Mouse (Mus musculus): ENCODE data around the gene Cfap300.

The Cfap300 gene

DNA sequence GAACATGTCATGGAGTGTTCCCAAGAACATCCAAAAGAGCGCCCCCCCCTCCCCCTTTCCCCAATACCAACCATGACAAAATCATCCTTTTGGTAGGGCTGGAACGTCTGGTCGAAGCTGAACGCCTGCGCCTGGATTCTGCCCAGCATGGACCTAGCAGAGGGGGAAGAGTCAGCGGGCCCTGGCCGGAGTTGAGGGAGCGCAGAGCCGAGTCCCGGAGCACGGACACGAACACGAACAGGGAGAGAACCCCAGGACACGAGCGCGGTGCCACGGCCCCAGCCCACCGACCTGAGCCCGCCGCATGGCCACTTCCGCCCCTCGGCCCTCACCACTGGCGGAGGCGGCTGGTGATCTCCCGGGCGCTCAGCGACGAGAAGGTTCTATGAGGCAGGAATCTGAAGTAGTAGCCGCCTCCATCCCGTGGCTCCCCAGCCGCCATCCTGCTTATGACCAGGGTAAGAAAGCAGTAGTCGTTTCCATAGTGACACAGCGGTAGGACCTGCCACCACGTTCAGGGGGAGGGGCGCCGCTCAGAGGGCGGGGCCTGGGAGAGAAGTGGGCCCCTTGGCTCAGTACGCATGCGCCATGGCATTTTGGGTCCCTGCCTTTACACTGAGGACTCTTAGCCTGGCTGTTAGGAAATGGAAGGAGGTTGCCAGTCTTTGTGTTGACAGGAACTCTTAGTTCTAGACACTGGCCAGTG, at the start of gene Cfap300:
Gene Cfap300, minus strand, starts transcription at position 486 of the 706 bp plus-strand sequence.
- DNase-seq (ENCODE audit: low spot score): peak; percentile 94

- no peak for DNase-seq (ENCODE audit: low spot score)
These were observed 36.3 kb upstream of the Cfap300 start for GRCm38 (mm10) chr9:8078882-8079281.

- peak; percentile 11 for DNase-seq (ENCODE audit: low spot score)
These were observed 31.7 kb upstream of the Cfap300 start for GRCm38 (mm10) chr9:8074345-8074744.

DNA sequence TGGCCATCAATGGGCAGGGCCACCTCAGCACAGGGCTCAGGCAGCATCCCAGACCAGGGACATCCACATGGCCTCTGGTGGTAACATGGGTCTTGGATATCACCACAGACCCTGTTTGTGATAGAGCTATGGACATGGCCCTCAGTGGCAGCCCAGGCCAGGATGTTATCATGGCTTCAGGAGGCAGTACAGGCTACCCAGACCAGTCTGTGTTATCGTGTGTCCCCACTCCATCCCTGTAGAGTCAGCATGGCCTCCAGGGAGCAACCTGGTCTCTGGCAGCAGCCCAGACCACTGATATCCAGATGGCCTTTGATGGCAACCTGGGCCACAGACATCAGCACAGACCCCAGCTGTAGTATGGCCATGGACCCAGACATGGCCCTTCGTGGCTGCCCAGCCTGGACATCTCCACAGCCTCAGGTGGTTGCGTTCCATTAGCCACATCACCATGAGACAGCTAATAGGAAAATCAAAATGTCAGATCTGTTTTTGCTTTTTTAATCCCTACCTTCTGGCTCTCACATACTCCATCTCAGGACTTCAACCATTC, 30.7 kb upstream of the Cfap300 start:
- DNase-seq (ENCODE audit: low spot score): no peak

- DNase-seq (ENCODE audit: low spot score): no peak
These were observed 17.0 kb upstream of the Cfap300 start for GRCm38 (mm10) chr9:8059636-8060035.

DNA sequence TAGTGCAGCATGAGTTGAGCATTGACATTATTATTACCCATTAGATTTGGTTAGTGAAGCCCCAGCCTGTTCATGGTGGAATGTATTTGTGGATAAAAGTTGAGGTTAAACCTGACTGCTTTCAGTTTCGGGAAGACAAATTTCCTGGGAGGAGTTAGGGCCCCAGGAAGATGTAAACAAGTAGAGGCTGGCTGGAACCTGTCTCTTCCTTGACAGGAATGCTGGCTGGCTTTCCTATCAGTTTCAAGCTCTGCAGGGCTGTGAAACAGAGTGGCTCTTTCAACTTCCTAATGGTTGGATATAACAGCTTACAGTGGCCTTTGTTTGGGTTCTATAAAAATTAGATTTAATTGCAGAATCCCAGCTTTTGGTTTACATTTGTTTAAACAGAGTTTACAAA, 12.2 kb upstream of the Cfap300 start:
- DNase-seq (ENCODE audit: low spot score): no peak

GRCm38 (mm10) chr9:8043044-8043387, 393 bp upstream of the Cfap300 start:
- DNase-seq (ENCODE audit: low spot score): no peak

DNA sequence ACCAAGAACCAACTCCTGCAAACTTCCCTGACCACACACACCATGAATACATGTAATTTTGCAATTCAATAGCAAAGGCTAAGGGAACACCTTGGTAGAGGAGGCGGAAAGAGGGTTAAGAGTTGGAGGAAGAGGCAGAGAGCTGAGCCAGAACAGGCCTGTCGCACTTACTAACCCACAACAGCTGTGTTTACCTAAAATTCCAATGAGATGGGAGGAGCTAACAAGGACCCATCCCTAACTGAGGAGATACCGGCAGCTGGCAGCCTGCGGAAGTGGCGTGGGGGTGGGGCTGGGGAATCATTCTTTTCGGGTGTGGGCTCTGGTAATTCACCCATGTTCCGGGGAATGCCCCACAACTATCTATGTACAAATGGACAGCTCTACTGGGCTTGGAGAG, 7.1 kb downstream of the Cfap300 start:
- DNase-seq (ENCODE audit: low spot score): no peak

GRCm38 (mm10) chr9:8035091-8035490, 7.5 kb downstream of the Cfap300 start:
- DNase-seq (ENCODE audit: low spot score): no peak

DNA sequence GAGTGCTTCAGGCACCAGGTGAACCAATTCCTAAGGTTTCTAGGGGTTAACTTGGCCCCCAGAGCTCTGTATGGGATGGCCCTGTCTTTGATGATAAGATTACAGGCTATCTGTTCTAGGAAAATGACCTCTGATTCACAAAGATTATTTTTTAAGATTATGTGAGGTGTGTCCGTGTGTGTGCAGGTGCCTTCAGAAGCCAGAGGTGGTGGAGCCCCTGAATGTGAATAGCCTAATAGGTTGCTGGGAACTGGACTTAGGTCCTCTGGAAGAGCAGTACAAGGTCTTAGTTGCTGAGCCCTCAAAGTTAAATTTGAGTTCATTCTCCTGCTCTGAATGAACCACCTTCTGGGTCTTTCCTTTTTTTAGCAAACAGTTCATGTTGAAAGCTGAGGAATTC, 8.5 kb downstream of the Cfap300 start:
- DNase-seq (ENCODE audit: low spot score): no peak

GRCm38 (mm10) chr9:8032847-8033246, 9.8 kb downstream of the Cfap300 start:
- no peak for DNase-seq (ENCODE audit: low spot score)

DNA sequence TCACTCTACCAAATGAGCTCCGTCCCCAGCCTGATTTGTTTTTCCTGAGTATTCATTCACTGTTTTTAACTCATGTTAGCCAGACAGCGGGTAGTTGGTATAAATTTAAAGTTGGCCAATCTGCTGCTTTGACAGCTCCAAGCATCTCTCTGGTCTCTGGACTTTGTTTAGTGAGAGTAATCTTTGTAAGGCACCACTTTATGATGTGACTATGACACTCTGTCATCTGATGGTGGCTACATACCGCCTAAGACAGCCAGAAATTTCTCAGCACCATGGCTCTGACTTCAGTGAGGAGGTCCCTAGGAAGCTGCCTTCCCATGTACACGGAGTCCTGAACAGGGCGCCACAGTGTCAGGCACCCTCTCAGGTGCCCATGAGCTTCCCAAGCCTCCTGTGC, 24.0 kb downstream of the Cfap300 start:
- no peak for DNase-seq (ENCODE audit: low spot score)

- no peak for DNase-seq (ENCODE audit: low spot score)
These were observed 25.2 kb downstream of the Cfap300 start for GRCm38 (mm10) chr9:8017253-8017913.

DNA sequence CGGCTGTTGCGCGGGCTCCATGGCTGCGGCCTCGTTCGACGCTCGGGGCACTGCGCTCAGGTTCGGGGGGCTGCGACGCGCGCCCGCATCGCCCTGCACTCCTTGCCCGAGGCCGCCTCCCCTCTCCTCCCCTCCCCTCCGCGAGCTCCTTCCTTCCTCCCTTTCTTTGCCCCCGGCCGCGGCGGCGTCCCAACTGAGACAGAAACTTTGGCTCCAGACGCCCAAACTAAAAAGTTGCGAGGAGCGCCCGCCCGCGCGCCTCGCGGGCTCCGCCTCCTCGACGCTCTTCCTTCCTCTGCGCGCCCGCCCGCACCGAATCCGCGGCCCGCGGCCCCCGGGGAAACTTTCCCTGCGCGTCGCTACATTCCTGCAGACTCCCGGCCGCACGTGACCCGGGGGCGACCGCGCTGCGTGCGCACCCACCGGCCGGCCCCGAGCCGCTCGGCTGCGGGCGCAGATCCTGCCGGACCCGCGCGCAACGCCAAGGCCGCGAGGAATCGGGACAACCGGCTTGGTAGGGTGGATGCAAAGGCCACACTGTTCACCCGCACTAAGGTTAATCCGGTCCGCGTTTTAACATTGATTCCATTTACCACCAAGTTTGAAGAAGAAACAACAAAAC, 38.1 kb downstream of the Cfap300 start, which contains the start of gene Yap1:
Gene Yap1, minus strand, starts transcription at position 227 of the 622 bp plus-strand sequence.
- peak; percentile 88 for DNase-seq (ENCODE audit: low spot score)

- DNase-seq (ENCODE audit: low spot score): peak; percentile 54
These were observed 39.0 kb downstream of the Cfap300 start for GRCm38 (mm10) chr9:8003301-8004271.

DNA sequence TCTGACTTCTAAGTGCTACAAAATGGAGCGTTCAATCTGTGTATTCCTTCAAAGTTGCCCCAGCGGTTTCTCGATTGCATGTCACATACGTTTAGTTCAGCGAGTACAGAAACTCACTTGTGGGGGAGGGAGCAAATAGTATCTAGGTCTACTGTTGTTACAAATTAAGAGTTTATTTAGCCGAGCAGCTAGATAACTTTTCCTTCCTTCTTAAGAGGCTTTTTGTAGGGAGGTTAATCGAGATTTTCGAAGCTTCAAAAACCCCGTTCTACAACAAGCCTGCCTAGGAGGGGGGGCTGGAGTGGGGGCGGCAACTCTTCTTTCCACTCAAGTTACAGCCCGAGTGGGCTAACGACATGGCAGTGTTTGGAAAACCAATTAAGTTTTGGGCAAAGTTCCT, 39.8 kb downstream of the Cfap300 start:
- DNase-seq (ENCODE audit: low spot score): no peak

- DNase-seq (ENCODE audit: low spot score): no peak
These were observed 41.3 kb downstream of the Cfap300 start for GRCm38 (mm10) chr9:8001352-8001751.

GRCm38 (mm10) chr9:7994275-7994674, 48.3 kb downstream of the Cfap300 start:
- DNase-seq (ENCODE audit: low spot score): no peak

GRCm38 (mm10) chr9:7992651-7993050, 50.0 kb downstream of the Cfap300 start:
- DNase-seq (ENCODE audit: low spot score): no peak

- no peak for DNase-seq (ENCODE audit: low spot score)
These were observed 51.7 kb downstream of the Cfap300 start for GRCm38 (mm10) chr9:7990897-7991296.

GRCm38 (mm10) chr9:7987119-7987518, 55.5 kb downstream of the Cfap300 start:
- no peak for DNase-seq (ENCODE audit: low spot score)

GRCm38 (mm10) chr9:7984287-7984686, 58.3 kb downstream of the Cfap300 start:
- no peak for DNase-seq (ENCODE audit: low spot score)
